Mouse (Mus musculus) layer of hippocampus, postnatal 25 days (tissue): ENCODE measurements at regions not wholly inside any gene's neighbourhood (a gene's known extent, or its start where the extent isn't known, plus 50 kb on each side); places are given as distances from the start of the nearest gene placed in this dataset.

Experiments used
- DNase-seq, 2 experiments: peaks; one replicate each; pipeline ENCODE4 v3.0.0; 2022; ENCODE audit warnings: mixed read lengths in 2 of 2, low spot score in 1 of 2; ENCODE audit errors: extremely low spot score in 1 of 2

DNA sequence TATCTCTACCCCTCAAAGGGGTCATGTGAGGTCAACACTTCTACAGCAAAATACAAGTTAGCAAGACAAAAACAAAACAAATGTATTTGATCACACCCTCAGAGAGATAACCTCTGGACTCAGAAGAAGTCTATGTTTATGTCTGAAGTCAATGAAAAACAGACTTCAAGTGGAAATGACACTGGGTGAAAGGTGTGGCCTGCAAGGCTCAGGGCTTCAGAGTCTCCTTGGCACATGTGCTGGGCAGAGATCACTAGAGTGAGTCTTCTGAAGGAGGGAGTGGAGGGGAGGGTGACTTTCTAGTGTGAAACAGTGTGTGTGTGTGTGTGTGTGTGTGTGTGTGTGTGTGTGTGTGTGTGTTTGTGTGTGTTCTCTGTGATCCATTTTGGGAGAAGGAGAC lies 68.2 kb downstream of the Il12a start:
- DNase-seq, result no peak

DNA sequence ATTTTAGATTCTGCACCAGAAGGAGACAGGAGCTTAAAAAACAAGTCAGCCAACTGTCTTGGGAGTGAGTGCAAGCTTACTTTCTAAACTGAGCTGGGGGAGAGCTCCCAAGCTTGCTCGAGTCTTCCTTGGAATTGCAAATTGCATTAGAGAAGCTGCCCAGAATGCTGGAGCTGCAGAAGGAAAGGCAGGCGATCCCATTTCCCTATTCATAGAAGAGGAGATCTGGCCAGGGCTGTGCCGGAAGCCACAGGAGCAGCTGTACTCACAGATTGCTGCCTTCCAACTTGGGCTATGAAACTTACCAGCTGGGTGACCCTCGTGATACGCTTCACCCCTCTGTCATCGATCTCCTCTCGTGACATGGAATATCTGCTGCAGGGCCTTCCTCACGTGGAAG lies 68.9 kb downstream of the Il12a start:
- DNase-seq, result no peak

DNA sequence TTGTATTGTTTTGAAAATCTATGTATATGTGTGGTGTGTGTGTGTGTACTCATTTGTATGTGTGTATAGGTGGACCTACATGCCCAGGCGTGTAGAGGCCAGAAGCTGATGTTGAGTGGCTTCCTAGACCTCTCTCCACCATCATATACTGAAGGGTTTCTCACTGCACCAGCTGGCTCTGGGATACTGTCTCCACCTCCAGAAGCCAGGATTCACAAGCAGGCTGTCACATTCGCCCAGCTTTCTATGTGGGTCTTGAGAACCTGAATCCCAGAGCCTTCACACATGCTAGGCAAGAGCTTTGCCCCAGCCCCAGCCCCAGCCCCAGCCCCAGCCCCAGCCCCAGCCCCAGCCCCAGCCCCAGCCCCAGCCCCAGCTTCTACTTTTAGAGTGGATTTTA lies 70.4 kb downstream of the Il12a start:
- DNase-seq, result no peak

DNA sequence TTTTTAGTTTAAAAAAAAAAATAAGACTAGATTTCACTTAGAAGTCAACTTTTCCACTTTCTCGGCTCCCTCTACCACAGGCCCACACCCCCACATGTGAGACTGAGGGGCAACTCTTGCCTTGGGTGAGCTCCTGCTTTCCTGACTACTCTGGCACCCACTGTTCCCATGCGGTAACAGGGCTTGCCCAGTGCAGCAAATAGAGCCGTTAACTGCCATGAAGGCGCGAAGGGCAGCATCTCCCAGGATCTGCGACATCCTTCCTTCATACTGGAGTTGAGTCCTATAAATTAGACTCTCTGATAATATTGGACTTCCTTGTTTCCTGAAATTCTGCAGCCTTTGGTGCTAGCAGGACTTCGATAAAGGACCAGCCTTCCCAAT lies 70.8 kb downstream of the Il12a start:
- DNase-seq, result no peak

DNA sequence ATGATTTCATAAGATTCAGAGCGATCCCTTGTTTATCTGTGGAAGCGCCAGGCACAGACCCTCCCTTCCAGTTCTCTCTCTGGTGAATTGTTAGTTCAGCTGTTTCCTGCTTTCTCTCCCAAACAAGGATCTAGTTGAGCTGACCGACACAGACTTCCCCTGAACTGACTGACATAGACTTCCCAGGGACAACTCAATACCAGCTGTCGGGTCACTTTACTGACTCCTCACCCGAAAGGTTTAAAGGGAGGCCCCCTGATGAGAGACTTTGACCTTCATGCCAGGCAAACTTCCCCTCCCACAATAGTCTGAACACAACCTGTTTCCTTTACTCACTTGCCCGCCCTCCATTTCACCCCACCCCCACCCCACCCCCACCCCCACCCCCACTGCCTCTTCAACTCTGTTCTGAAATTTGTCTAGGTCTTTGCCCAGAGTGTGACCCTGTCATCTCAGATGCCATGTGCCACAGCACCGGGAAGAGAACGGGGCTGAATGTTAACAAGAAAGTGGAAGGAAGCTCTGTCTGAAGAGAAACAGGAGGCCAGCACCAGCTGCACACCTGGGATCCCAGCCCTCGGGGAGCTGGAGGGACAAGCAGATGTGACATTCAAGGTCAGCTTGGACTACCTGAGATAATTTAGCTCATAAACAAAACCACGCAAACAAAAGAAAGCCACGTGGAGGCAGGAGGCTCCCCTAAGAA lies 71.3 kb downstream of the Il12a start:
- no peak for DNase-seq

DNA sequence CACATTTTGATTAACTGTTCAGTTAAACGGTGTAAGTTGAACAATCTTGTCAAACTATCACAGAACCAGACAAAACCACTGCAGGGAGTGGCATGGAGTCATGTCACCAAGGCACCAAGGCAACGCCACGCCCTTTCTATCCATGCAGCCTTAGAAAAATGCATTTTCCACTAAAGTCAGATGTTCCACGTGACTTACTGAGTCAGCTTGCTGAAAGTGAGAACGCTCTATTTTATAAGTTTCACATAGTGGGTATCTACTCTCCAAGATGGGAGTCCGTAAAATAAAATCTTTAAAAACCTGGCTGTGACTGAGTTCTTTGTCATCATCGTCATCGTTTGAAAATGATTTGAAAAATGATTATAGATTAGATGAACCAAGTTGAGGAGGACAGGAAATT lies 72.5 kb downstream of the Il12a start:
- DNase-seq, result no peak

DNA sequence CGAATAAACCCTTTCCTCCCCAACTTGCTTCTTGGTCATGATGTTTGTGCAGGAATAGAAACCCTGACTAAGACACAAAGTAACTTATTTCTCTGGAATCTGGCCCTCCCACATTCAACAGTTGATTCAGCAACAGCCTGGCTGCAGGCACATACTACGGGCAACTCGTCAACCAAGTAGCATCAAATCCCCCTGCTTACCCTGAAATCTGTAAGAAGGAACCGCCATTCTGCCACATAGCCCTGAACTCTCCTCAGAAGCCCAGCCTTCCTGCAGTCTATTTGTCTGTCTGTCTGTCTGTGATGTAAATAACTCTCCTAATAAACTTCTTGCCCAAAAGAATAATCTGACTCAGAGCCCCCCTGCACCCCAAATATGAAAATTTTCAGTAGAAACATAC lies 73.9 kb downstream of the Il12a start:
- DNase-seq, result no peak

DNA sequence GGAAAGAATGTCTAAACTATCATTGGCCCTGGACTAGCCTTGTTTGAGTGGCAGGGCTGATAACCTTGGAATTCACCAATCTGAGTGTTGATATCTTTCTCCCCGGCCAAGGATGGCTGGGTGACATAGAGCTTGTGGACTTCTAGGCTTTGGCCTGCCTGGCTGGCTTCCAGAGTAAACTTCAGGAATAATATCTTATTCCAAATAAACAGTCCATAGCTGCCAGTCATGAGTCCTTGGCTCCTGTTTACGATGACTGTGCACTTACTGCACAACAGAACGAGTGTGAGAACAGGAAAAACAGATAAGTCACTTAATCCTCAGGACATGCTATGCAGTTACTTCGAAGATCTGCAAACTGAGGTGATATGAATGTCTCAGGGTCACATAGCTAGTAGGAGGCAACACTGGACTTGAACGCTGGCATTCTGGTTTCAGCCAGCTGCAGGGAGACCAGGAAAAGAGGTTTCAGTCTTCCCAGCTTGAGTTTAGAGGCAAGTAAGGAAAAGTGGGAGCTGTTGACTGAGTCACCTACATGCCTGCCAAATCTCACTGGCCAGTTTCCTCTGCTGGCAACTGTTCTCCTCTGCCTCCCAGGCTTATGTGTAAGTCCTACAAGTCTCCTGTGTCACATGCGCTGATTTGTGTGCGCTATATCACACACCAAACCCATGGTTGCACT lies 74.6 kb downstream of the Il12a start:
- no peak for DNase-seq

DNA sequence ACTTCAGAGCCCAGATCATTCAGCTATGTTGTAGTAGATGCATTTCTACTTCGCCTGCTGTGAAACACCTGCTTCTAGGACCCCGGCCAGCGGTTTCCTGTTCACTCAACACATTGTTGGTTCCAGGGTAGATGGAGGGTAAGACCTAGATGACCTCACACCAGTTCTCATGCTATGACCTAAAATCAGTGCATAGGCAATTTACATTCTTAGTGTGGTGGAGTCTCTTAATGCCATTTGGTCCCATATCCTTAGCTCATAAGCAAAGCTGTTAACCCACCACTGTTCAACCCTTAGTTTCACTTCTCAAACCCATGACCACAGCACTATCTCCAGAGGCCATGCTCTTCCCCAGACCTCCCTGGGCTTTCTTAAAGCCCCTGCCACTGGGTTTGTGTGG lies 81.1 kb downstream of the Il12a start:
- DNase-seq, result no peak

DNA sequence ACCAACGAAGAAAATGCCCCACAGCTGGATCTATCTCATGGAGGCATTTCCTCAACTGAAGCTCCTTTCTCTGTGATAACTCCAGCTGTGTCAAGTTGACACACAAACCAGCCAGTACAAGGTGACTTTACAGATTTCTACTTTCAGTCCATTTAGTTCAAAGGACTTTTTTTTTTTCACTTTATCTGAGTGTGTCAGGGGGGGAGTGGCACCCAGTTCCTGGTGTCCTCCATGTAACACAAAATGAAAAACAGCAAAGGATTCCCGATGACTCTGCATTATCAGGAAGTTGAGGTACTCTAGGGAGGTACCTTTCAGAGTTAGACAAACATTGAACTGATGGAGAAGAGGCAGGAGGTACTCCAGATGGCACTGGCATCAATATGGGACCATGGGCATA lies 87.4 kb downstream of the Il12a start:
- DNase-seq, result no peak

DNA sequence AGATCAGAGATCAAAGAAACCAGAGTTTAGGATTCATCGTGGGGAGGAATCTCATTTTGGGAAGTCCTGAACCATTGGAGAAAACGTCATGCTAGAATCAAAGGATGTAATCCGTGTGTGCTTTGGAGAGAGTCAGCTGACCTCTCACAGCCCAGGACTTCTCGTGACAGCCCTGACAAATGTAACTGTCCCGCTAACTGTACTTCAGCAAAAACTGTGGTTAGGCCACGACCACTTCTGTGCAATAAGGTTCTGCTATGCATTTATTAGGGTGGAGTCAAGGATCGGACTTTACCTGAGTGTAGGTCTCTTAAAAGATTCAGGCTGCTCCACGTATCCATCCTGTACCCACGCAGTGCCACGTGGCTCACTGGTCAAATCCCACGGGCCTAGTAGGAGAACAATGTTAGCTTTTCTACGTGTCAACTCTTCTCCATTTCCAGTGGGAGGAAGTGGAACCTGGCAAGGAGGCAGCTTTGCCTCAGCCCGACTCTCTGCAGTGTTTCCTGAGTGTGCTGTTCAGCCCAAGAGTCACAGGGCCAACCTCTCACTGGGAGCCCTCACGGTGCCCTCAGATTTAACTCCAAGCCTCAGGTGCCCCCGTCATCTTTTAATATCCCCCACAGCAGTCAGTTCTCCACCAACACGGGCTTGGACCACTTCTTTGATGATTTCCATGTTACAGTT lies 88.1 kb downstream of the Il12a start:
- no peak for DNase-seq

DNA sequence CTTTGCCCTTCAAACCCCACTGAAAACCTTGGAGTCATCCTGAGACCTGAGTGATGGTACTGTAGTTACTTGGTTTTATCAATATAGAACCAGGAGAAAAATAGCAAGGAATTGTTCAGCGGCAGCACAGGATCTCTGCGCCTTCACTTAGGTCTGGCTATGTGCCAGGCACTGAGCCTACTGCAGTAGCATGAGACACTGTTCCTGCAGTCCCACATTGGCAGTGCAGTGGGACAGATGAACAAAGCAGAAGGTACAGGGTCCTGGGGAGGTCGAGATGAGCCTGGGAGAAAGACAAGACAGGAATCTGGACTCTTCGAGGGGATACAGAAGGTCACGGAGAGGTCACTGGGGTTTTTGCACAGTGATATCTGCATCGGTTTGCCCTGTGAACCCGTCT lies 88.5 kb upstream of the 1110032F04Rik start:
- peak in 1 of 2 experiments; percentile 36 for DNase-seq

DNA sequence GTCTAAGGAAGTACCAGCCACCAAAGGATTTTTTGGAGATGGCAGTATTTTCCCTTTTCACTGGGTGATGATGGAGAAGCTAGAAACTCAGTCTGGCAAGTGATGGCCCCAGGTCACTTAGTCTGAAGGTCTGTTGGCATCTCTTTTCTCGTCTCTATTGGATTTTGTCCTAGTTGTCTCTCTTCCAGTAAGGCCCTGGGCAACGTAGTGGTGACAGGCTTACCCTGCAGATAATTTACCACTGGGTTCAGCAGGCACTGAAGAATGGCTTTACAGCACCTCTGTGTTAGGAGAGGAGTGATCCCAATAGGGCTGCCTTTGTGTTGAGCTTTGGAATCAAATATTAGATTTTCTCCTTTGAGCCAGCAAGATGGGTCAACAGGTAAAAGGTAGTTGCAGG lies 87.9 kb upstream of the 1110032F04Rik start:
- DNase-seq, result no peak

DNA sequence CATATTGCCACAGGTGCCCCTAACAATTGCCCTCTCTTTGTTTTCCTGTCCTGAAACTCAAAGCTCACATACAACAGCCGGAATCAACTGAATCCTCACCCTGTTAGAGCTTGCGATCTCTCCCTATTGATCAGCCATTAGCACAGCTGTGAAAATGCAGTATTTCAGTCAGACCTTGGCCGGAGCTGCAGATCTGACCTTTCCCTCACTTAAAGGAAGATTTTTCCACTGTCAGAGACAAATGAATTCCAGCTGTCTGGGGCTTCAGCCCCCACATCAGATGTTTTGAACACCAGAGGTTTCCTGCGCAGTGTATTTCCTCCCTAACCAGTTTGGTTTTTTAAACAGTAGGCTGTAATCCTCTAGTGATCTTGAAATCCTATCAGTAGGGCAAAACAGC lies 87.0 kb upstream of the 1110032F04Rik start:
- no peak for DNase-seq

DNA sequence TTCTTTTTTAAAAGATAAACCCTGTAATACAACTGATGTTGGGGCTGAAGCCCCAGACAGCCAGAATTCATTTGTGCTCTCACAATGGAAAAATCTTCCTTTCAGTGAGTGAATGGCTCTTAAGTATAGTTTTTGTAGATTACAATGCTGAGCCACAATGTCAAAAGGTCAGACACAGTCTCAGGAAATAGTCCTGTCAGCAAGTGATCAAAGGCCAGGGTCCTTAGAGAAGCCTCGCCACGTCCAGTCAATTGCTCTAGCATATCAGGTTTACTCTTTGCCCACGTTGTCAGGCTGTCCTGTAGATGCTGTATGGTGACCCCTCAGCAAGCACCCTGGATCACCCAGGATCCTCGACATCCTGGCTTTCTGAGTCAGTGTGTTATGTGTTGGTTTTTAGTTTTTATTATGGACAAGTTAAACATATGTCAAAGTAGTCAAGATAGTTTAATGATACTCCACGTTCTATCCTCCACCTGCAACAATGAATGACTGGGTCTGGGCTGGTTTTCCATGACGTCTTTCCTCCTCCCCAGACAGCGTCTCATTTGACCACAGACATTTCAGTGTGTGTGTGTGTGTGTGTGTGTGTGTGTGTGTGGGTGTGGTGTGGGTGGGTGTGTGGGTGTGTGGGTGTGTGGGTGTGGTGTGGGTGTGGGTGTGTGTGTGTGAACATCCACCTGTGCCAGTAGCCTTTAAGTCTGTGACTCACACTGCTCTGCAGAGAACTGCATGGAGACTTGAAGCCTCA lies 85.5 kb upstream of the 1110032F04Rik start:
- no peak for DNase-seq

DNA sequence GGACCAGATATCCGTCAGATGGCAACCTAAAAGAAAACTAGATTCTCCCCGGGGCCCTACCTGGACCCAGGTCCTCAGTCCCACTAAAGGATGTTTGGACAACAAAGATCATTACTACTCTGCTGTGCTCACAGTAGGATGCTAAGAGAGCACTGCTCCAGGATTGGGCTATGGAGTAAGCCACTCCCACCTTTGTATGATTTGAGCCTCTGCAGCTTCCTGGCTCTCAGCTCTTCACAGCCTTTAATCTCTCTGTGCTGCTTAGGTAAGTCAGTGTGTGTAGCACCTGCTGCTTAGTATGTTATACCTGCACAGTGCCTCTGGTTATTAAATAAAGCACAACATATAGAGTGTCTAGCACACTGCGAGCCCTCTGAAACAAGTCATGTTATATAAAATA lies 82.6 kb upstream of the 1110032F04Rik start:
- DNase-seq, result no peak

DNA sequence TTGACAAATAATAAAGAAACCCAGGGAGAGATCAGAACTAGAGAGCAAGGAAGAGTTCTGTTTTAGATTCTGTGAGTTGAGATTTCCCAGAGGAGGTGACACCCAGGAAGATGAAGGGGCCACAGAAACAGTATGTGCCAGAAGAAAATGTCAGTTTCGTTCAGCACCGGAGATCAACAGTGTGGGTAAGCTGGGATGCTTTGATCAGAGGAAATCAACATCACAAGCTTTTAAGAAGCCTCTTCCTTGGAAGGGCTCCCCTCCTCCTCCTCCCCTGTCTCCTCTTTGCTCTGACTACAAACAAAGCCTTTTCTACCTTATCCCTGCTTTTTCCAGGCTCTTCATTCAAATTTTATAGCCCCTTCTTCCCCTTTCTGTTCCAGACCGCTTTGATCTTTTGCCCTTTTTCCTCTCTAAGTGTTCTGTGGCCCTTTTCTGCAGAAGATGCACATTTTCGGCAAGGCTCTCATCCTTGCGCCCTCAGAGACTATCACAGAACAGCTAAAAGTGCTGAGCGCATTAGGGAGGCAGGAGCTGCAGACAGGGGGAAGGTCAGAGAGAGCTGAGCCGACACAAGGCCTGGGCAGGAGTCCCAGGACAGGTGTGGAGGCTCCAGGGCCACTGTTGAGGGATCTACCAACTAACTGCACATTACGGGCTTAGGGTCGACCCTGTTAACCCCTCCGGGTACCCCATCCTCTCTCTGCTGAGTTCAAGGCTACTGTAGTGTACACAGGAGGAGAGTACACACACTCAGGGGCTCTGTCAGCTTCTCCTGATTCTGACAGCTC lies 81.8 kb upstream of the 1110032F04Rik start:
- DNase-seq, result no peak

DNA sequence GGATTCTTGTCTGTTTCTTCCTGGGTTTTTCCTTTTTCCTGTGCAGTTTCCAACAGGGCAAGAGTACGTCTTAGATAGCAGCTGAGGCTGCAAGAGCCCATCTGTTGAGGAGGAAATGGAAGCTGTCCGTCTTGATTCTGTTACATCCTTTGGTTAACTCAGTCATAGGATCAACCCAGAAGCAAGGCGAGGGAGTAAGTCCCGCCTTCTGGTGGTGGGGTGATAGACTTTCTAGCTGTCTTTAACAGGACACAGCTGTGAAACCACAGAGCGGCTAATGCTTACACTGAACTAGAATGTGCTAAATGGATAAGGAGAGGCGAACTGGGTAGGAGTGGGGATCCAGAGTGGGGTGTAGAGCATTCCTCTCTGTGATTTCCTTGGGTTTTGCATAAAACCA lies 79.9 kb upstream of the 1110032F04Rik start:
- DNase-seq, result no peak

DNA sequence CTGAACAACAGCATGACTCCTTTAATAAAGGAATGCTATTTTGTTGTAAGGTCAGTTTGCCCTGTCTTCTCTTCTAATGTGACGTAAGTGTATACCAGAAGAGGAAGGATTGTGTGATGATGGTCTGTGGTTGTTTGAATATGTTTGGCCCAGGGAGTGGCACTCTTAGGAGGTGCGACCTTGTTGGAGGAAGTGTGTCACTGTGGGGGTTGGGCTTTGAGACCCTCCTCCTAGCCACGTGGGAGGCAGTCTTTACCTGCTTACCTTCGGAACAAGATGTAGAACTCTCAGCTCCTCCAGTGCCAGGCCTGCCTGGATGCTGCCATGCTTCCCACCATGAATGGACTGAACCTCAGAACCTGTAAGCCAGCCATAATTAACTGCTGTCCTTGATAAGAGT lies 78.9 kb upstream of the 1110032F04Rik start:
- DNase-seq, result no peak

DNA sequence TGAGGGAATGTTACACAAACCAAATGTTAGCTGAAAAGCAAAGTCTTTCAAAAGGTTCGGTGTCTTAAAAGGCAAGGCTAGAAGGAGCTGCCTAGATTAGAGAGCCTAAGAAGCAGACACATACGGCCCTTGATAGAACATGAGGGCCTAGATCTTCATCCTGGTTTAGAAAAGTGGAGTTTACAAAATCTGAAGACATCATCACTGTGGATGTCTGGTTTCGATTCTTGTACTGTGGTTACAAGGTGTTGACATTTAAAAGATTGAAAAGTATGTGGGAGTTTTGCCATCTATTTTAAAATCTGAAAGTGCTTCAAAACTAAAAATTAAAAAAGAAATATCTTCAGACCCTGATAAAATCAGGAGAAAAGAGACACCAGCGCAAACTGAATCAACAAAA lies 76.5 kb upstream of the 1110032F04Rik start:
- no peak for DNase-seq
